Mouse (Mus musculus) heart, embryonic 12.5 days (tissue): ENCODE results near the gene Lars2. TPM values are rescaled to one million over a fixed set of nuclear protein-coding genes. Genes with fewer than 3 reads are reported as not detected.
"Not testable (repeated sequence)": the region's sequence is repeated elsewhere in the genome, so short reads cannot be mapped to it uniquely, and the experiment has no call there.

Source experiments
- ATAC-seq: fragments of 200-750 bp; cut with Nextera tagmentation; 2 replicates; pipeline ENCODE4 v1.8.0; 2017; ENCODE audit warnings: moderate TSS enrichment, moderate library complexity; ENCODE audit not compliant: insufficient number of reproducible peaks, low FRiP score
- H3K27ac ChIP-seq: fragments of 300-500 bp; sonication (generic); 2 replicates; pipeline ENCODE4 v1.5.1; 2016; ENCODE audit warnings: mild to moderate bottlenecking, moderate library complexity; ENCODE audit not compliant: poor library complexity, severe bottlenecking
- H3K27me3 ChIP-seq: fragments of 300-500 bp; sonication (generic); replicated peaks from 2 replicates; pipeline ENCODE4 v1.6.1; 2016; ENCODE audit warnings: mild to moderate bottlenecking, moderate library complexity
- H3K36me3 ChIP-seq: fragments of 300-500 bp; sonication (generic); 2 replicates; pipeline ENCODE4 v1.6.1; 2016; ENCODE audit warnings: mild to moderate bottlenecking, moderate library complexity
- H3K4me1 ChIP-seq: fragments of 300-500 bp; sonication (generic); replicated peaks from 2 replicates; pipeline ENCODE4 v1.6.1; 2016; ENCODE audit warnings: mild to moderate bottlenecking
- H3K4me2 ChIP-seq: fragments of 300-500 bp; sonication (generic); 2 replicates; pipeline ENCODE4 v1.6.1; 2016; ENCODE audit warnings: mild to moderate bottlenecking, moderate library complexity
- H3K4me3 ChIP-seq: fragments of 300-500 bp; sonication (generic); 2 replicates; pipeline ENCODE4 v1.5.1; 2016; ENCODE audit warnings: mild to moderate bottlenecking
- H3K9ac ChIP-seq: fragments of 300-500 bp; sonication (generic); 2 replicates; pipeline ENCODE4 v1.6.1; 2016; ENCODE audit warnings: mild to moderate bottlenecking, moderate library complexity
- H3K9me3 ChIP-seq: fragments of 300-500 bp; sonication (generic); replicated peaks from 2 replicates; pipeline ENCODE4 v1.6.1; 2016; ENCODE audit warnings: mild to moderate bottlenecking, moderate library complexity
- WGBS: fragments of 180-500 bp; shearing (Covaris S2); methylation state at CpG from one replicate; pipeline ENCODE4 v1.1.7; 2016; 5-methylcytosine and 5-hydroxymethylcytosine counted together
- polyA plus RNA-seq: library from polyadenylated mRNA; unstranded; fragments of >200 nt; fragmentation: Nextera tagmentation; extraction: Ambion mirVana; gene quantifications from 2 replicates; pipeline ENCODE4 v1.2.1, GENCODE M21; 2016

Gene Lars2
- polyA plus RNA-seq, 1 experiment from 2014 or later, result 936 TPM

- Histone ChIP-seq H3K4me1 (no peaks in the 10 kb centered on the region), H3K4me2 (no peak overlapping the region), H3K9me3 (no peaks in the 10 kb centered on the region), H3K27ac (no peak overlapping the region), H3K27me3 (no peaks in the 10 kb centered on the region), H3K4me3 (no peak overlapping the region), H3K9ac (no peak overlapping the region), H3K36me3 (peaks cover 3% of the 10 kb centered on the region; the same call in 1 of the 2 replicates)
- ATAC-seq, result no peak
- 55% methylated on average over 6 of the region's 6 CpGs for WGBS
These were observed 28.1 kb downstream of the Lars2 start for GRCm38 (mm10) chr9:123394856-123395255.

GRCm38 (mm10) chr9:123397701-123398100 is 31.0 kb downstream of the Lars2 start:
- Histone ChIP-seq H3K27ac (no peak overlapping the region), H3K27me3 (no peaks in the 10 kb centered on the region), H3K4me1 (no peaks in the 10 kb centered on the region), H3K4me2 (no peak overlapping the region), H3K4me3 (no peak overlapping the region), H3K9me3 (no peaks in the 10 kb centered on the region), H3K36me3 (peaks cover 4% of the 10 kb centered on the region; the same call in 1 of the 2 replicates), H3K9ac (no peak overlapping the region)
- WGBS, result 73% methylated on average over 6 of the region's 6 CpGs
- no peak for ATAC-seq

GRCm38 (mm10) chr9:123402215-123402614 is 35.5 kb downstream of the Lars2 start:
- 0 out of 2 replicates have a peak, but pooled peaks cover 4% of the 10 kb centered on the region for H3K36me3 ChIP-seq
- H3K27ac ChIP-seq, result no peak overlapping the region
- H3K9ac ChIP-seq, result no peak overlapping the region
- H3K9me3 ChIP-seq, result no peaks in the 10 kb centered on the region
- no peak for ATAC-seq
- H3K4me1 ChIP-seq, result no peaks in the 10 kb centered on the region
- 79% methylated on average over 3 of the region's 3 CpGs for WGBS
- no peak overlapping the region for H3K4me3 ChIP-seq
- H3K27me3 ChIP-seq, result no peaks in the 10 kb centered on the region
- H3K4me2 ChIP-seq, result no peak overlapping the region

GRCm38 (mm10) chr9:123403031-123403430 is 36.3 kb downstream of the Lars2 start:
- H3K27me3 ChIP-seq, result no peaks in the 10 kb centered on the region
- no peaks in the 10 kb centered on the region for H3K9me3 ChIP-seq
- H3K4me3 ChIP-seq, result no peak overlapping the region
- no peak overlapping the region for H3K9ac ChIP-seq
- no peak overlapping the region for H3K27ac ChIP-seq
- ATAC-seq, result no peak
- 68% methylated on average over 3 of the region's 3 CpGs for WGBS
- 0 out of 2 replicates have a peak, but pooled peaks cover 6% of the 10 kb centered on the region for H3K36me3 ChIP-seq
- H3K4me2 ChIP-seq, result no peak overlapping the region
- no peaks in the 10 kb centered on the region for H3K4me1 ChIP-seq

GRCm38 (mm10) chr9:123405231-123405630 is 38.5 kb downstream of the Lars2 start:
- no peak overlapping the region for H3K27ac ChIP-seq

GRCm38 (mm10) chr9:123408771-123409170 is 42.0 kb downstream of the Lars2 start:
- Histone ChIP-seq H3K9ac (no peak overlapping the region), H3K27ac (no peak overlapping the region), H3K36me3 (peaks cover 23% of the 10 kb centered on the region), H3K4me3 (no peak overlapping the region), H3K4me1 (no peaks in the 10 kb centered on the region), H3K27me3 (no peaks in the 10 kb centered on the region), H3K4me2 (no peak overlapping the region), H3K9me3 (no peaks in the 10 kb centered on the region)
- 91% methylated on average over 2 of the region's 2 CpGs for WGBS
- no peak for ATAC-seq

More at GRCm38 (mm10) chr9:123405231-123405630, 38.5 kb downstream of the Lars2 start:
- peaks cover 4% of the 10 kb centered on the region; the same call in 1 of the 2 replicates for H3K36me3 ChIP-seq
- WGBS, result 80% methylated on average over 1 of the region's 1 CpGs
- H3K4me1 ChIP-seq, result no peaks in the 10 kb centered on the region
- H3K9me3 ChIP-seq, result no peaks in the 10 kb centered on the region
- no peak overlapping the region for H3K9ac ChIP-seq
- no peaks in the 10 kb centered on the region for H3K27me3 ChIP-seq
- H3K4me3 ChIP-seq, result no peak overlapping the region
- no peak for ATAC-seq
- H3K4me2 ChIP-seq, result no peak overlapping the region

- Histone ChIP-seq H3K27me3 (no peaks in the 10 kb centered on the region), H3K4me1 (no peaks in the 10 kb centered on the region)
These were observed 63.1 kb downstream of the Lars2 start for GRCm38 (mm10) chr9:123429863-123430262.

GRCm38 (mm10) chr9:123430973-123431372 is 64.2 kb downstream of the Lars2 start:
- Histone ChIP-seq H3K4me2 (no peak overlapping the region), H3K9me3 (no peaks in the 10 kb centered on the region), H3K36me3 (peaks cover 16% of the 10 kb centered on the region), H3K9ac (no peak overlapping the region), H3K27me3 (no peaks in the 10 kb centered on the region), H3K4me1 (no peaks in the 10 kb centered on the region), H3K27ac (no peak overlapping the region), H3K4me3 (no peak overlapping the region)
- no peak for ATAC-seq

More at GRCm38 (mm10) chr9:123429863-123430262, 63.1 kb downstream of the Lars2 start:
- H3K36me3 ChIP-seq, result peaks cover 20% of the 10 kb centered on the region
- no peak overlapping the region for H3K9ac ChIP-seq
- 89% methylated on average over 4 of the region's 4 CpGs for WGBS
- no peak overlapping the region for H3K4me3 ChIP-seq
- no peaks in the 10 kb centered on the region for H3K9me3 ChIP-seq
- H3K4me2 ChIP-seq, result no peak overlapping the region
- no peak overlapping the region for H3K27ac ChIP-seq
- no peak for ATAC-seq

GRCm38 (mm10) chr9:123438223-123438622 is 71.5 kb downstream of the Lars2 start:
- Histone ChIP-seq H3K27ac (no peak overlapping the region), H3K4me1 (no peaks in the 10 kb centered on the region), H3K9ac (no peak overlapping the region), H3K4me2 (no peak overlapping the region), H3K4me3 (no peak overlapping the region), H3K27me3 (no peaks in the 10 kb centered on the region), H3K36me3 (peaks cover 39% of the 10 kb centered on the region), H3K9me3 (no peaks in the 10 kb centered on the region)
- ATAC-seq, result no peak
- WGBS, result 90% methylated on average over 2 of the region's 2 CpGs

- Histone ChIP-seq H3K4me1 (no peaks in the 10 kb centered on the region), H3K9ac (no peak overlapping the region), H3K4me2 (no peak overlapping the region), H3K36me3 (peaks cover 46% of the 10 kb centered on the region), H3K9me3 (no peaks in the 10 kb centered on the region), H3K4me3 (no peak overlapping the region), H3K27ac (no peak overlapping the region), H3K27me3 (no peaks in the 10 kb centered on the region)
- 63% methylated on average over 5 of the region's 5 CpGs for WGBS
- ATAC-seq, result no peak
These were observed 73.7 kb downstream of the Lars2 start for GRCm38 (mm10) chr9:123440230-123441058.

GRCm38 (mm10) chr9:123447101-123447500 is 80.4 kb downstream of the Lars2 start:
- ATAC-seq, H3K27ac ChIP-seq, H3K4me1 ChIP-seq, H3K9ac ChIP-seq, H3K4me2 ChIP-seq, H3K9me3 ChIP-seq, H3K27me3 ChIP-seq, H3K4me3 ChIP-seq: not testable (repeated sequence)
- WGBS, result 95% methylated on average over 3 of the region's 3 CpGs
- H3K36me3 ChIP-seq, result peaks cover 18% of the 10 kb centered on the region; the same call in 1 of the 2 replicates
